Mouse (Mus musculus): Measurements from ENCODE around the gene Nfia.

Gene Nfia

GRCm38 (mm10) chr4:98004108-98004625 lies 231.6 kb downstream of the Nfia start:
- peak; percentile 37 for DNase-seq (ENCODE audit: low spot score)

DNA sequence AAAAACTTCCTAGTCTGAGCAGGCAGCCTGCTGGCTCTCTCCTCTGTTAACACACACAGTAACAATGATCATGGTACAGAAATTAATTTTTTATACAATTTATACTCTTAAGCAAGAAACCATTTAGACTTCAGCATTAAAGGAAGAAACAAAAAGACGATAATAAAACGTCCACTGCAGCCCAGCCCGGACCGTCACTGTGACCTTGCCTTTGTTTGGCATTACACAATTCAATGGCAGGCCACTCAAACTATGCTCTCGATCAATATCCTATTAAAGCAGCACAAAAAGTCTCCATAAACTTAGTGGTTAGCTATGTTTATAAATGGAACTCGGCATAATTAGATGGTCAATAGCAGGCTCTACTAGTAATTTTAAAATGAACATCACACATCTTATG lies 232.5 kb downstream of the Nfia start:
- DNase-seq (ENCODE audit: low spot score): no peak

GRCm38 (mm10) chr4:98008814-98009368 lies 236.4 kb downstream of the Nfia start:
- DNase-seq (ENCODE audit: low spot score): no peak

GRCm38 (mm10) chr4:98009966-98010365 lies 237.4 kb downstream of the Nfia start:
- DNase-seq (ENCODE audit: low spot score): no peak

- no peak for DNase-seq (ENCODE audit: low spot score)
Observed at GRCm38 (mm10) chr4:98019811-98020210, 247.3 kb downstream of the Nfia start.

DNA sequence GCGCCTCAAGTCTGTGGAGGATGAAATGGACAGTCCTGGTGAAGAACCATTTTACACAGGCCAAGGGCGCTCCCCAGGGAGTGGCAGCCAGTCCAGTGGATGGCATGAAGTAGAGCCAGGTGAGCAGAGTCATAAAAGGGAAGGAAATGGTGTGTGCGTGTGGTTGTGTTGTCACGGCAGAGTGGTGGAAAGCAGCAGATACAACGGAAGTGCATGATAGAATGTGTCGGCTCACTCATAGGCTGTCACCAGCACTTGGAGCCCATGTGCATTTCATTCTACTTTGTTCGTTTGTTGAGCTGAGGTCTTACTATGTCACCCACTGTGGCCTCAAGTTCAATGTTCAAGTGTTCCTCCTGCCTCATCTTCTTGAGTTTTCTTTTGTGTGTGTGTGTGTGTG lies 248.3 kb downstream of the Nfia start:
- no peak for DNase-seq (ENCODE audit: low spot score)

DNA sequence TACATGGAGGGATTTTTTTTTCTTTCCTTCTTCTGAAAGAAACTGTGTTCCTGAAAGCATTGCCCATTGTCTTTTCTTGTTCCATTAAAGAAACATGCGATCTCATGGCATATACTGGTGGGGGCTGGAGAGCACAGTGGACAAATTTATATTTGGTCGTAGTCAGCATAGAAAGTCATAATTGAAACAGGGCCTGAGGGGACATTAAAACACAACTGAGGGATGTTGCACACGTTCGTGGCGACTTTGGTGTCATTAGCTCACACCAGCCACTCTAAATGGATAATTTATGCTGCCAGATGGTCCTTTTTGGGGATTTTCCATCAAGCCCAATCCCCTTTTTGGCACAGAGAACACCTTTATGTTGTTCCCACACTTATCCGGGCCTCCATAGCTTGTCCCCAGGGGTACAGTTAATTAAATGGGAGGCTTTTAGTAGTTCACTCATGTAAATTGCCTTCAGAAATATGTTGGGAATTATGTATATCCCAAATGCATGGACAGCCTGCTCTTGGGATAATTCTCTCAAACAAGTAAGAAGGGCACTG lies 250.8 kb downstream of the Nfia start:
- no peak for DNase-seq (ENCODE audit: low spot score)

DNA sequence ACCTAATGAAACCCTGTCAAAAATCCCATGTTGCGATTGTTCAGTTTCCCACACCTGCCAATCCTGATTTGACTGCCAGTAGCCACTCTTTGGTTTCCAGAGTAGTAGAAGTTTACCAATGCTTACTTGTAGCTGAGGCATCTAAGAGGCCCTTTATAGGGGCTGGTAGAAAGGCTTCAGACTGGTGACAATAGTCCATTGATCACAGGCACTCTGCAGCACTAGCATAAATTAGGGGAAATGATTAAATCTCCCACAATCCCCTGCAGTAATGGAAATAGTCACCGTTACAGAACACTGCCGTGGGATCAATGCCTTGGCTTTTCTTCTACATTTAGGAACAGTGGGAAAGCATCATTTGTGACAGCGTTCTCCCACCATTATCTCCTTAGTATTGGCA lies 254.9 kb downstream of the Nfia start:
- DNase-seq (ENCODE audit: low spot score): no peak

DNA sequence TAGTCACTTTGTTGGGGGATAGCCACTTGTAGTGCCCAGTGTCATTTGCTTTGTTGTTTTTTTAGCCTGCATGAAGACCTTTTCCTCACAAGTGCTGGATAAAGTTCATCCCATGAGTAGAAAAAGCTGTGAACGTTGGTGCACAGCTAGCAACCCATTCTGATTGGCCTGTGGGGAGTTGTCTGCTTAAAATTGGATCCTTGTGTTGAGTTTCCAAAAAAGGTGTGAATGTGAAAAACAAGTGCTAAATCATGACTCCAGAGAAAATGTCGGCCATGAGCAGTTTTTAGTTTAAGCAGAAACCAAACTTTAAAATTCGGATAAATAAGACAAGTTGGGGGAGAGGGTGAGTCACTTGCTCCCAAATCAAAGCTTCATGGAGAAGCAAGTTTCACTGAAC lies 259.3 kb downstream of the Nfia start:
- no peak for DNase-seq (ENCODE audit: low spot score)

DNA sequence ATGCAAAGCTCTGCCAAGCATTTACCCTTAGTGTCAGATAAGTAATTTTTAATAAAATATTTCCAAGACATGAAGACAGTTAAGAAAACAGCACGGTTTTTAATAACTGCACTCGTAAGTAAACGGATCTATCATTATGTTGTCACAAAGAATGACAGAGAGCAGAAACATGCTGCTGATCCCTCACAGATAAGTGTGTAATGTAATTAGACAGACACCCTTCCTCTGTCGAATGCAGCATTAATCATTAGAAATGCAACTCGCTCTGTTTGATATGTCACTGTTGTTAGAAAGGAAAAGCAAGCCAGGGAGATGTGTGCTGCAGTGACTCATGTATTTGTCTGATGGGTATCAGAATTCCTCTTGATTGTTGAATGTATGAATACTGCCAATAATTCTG lies 259.8 kb downstream of the Nfia start:
- no peak for DNase-seq (ENCODE audit: low spot score)

DNA sequence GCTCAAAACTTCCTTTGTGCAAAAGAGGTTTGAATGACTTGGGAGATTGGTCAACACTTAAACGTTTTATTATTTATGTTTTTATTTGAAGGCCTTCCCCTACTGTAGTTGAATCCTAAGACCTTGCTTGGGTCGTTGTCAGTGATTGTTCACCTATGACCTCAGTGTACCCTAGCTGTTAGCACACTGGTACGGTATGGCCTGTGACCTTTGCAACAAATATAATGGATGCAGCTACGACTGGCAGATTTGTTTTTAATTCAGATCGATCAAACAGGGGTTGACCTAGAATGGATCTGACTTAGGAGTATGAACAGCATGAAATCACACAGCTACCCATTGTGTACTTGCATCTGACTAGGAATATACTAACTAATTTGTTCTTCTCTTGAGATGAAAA lies 266.6 kb downstream of the Nfia start:
- no peak for DNase-seq (ENCODE audit: low spot score)

DNA sequence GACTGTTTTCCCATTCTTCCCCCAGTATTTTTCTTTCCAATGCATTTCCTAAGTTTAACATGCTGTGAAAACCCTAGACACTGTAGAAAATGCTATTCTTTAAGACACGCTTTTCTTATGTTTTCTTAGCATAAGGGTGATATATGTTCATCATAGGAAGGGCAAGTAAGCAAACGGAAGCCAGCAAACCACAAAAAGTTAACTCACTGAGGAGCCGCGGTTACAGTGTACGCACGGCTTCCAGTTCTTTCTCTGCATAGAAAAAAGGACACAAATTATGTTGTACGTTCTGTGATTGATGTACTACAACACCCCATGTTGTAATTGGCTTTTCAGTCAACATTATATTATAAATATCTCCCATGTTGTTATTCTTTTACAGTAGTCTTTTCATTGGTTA lies 267.6 kb downstream of the Nfia start:
- no peak for DNase-seq (ENCODE audit: low spot score)

- no peak for DNase-seq (ENCODE audit: low spot score)
Observed at GRCm38 (mm10) chr4:98044611-98045010, 272.1 kb downstream of the Nfia start.

- DNase-seq (ENCODE audit: low spot score): no peak
Observed at GRCm38 (mm10) chr4:98047369-98047768, 274.8 kb downstream of the Nfia start.

DNA sequence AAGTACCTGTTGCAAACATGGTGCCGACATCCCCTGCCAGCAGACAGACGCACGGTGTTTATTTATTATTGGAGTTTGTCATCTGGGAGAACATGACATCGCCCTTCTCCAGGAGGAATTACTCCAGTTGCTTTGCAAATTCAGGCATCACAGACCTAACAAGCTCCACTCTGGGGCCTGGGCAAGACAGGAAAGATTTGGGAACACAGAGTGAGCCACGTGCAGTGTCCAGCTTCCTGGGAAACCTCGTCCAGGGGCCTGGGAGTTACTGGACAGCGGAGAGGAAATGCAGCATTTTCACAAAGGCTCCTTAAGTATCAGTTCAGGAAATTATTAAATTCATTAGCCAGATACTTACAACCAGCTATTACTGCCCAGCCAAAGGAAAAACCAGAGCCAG lies 277.1 kb downstream of the Nfia start:
- DNase-seq (ENCODE audit: low spot score): no peak

- no peak for DNase-seq (ENCODE audit: low spot score)
Observed at GRCm38 (mm10) chr4:98050003-98050620, 277.6 kb downstream of the Nfia start.

DNA sequence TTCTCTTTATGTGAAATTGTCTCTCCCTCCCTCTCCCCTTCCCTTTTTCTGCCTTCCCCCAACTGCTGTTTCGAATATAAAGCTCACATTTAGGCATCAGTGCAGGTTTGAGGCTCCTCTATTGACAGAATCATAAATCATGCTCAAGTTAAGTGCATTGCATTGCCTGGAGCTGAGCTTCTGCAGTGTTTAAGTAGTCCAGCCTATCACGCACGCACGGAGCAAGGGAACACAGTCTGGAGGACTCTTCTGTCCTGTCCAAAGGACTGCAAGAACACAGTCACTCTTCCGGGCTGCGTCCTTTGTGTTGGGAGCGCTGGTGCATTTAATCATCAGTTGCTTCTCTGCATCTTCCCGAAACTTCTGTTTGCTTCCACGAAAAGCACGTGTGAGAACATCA lies 278.2 kb downstream of the Nfia start:
- DNase-seq (ENCODE audit: low spot score): no peak

DNA sequence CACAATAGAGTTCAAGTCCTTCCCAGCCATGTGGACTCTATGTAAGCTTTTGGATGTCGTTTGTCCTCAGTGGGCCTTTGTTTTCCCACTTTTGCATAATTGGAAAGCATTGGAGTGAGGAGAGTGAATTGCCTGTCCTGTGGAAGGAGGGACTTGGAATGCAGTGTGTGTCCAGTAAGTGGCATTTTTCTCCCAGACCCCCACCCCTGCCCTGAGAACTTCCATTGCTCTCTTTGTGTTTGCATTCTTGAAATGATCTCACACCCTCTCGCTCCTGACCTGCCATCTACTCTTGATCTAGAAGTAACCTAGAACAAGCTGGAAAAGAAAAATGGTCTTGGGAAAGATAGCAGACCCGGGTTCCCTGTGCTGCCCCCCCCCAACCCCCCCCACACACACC lies 278.8 kb downstream of the Nfia start:
- no peak for DNase-seq (ENCODE audit: low spot score)

DNA sequence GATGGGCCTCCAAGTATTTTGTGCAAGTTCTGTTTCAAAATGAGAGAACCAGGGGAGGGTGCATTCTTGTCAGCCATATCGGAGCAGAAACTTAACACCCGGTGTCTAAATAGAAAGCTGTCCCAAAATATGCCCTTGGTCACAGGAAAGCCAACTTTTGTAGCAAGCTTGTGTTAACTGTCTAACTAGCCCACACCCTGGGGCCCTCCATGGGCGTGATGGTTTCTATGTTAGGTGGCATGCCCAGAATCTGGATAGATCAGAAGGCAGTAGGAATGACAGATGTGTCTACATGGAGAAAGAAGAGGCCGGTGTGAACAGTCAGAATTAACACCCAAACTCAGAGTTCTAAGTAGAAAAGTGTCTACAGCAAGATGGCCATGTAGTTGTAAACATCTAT lies 282.5 kb downstream of the Nfia start:
- DNase-seq (ENCODE audit: low spot score): no peak

GRCm38 (mm10) chr4:98056396-98057020 lies 284.0 kb downstream of the Nfia start:
- DNase-seq (ENCODE audit: low spot score): no peak

- no peak for DNase-seq (ENCODE audit: low spot score)
Observed at GRCm38 (mm10) chr4:98057246-98057645, 284.7 kb downstream of the Nfia start.

DNA sequence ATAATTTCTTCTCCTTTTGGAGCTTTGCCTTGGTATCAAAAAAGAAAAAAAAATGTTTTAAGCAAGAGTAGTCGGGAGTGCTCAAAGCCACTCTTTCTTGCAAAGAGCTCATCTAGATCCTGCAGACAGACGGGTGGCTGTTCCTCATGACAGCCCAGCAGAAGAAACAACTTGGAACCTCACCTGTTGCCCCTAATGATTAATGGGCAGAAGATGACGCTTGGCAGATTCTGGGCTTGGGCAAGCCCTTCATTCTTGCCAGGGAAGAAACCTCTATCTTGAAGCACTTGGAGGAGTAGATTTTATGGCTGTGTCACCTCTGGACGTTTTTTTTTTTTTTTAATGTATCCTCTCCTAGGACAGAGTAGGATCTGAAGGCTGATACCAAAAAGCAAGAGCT lies 285.2 kb downstream of the Nfia start:
- DNase-seq (ENCODE audit: low spot score): no peak

DNA sequence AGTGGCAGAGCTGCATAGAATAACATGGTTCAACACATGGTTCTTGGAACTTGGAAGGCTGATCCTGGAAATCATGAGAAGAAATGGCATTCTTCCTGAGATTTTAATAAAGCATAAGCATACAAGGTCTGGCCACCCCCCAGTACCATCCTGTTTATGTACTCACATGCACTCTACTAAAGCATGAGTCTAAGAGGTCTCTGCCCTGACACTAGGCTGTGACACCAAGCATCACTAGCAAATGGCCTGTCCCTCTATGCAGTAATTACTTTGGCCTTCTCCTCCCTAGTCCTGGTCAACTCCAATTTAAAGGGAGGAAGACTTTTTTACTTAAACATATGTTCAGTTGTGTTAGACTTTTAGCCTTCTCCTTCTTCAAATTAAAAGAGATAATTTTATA lies 285.6 kb downstream of the Nfia start:
- DNase-seq (ENCODE audit: low spot score): no peak

Measured in ovary, postnatal 14 days (tissue).